ENCODE assay signal across 8 mouse cellular contexts in genomic region chr6:51270216-51271127, GRCm38 (mm10).
DNase-seq lines count a peak whose midpoint lies in the region; ATAC-seq and TF ChIP-seq lines count a peak whose summit lies in the region.

No protein-coding gene starts in this region.

- no peaks in the 10 kb centered on the region; the same call in 1 of the 2 replicates for H3K27me3 ChIP-seq in hindbrain, embryonic 16.5 days (replicated peaks; ENCODE audit: control insufficient read depth, insufficient read depth, low read length)

- peak overlapping the region; percentile 29; the same call in 1 of the 2 replicates for H3K27ac ChIP-seq in hindbrain, embryonic 16.5 days (ENCODE audit: low read depth, low read length)
- no peak overlapping the region for H3K27ac ChIP-seq in left cerebral cortex, adult 2 months
- no peak overlapping the region for H3K27ac ChIP-seq in macrophage

- H3K36me3 ChIP-seq in hindbrain, embryonic 16.5 days (ENCODE audit: control insufficient read depth, insufficient read depth, low read length) = no peaks in the 10 kb centered on the region
- H3K36me3 ChIP-seq in macrophage (ENCODE audit: inconsistent target) = no peaks in the 10 kb centered on the region

- H3K4me2 ChIP-seq in hindbrain, embryonic 16.5 days (ENCODE audit: low read length) = peak overlapping the region; percentile 91

- DNase-seq in R1 (ENCODE audit: low read depth, low spot score) = peak; percentile 98
- DNase-seq in cerebellum, postnatal 25 days = peak; percentile 16 to 55
- peak; percentile 71 for DNase-seq in gastrocnemius, adult 18-20 months (ENCODE audit: low spot score)
- DNase-seq in left cerebral cortex, adult 2 months (ENCODE audit: extremely low spot score in 1 of 2, low spot score in 2 of 2) = peak; percentile 40 to 71
- peak; percentile 89 to 91 for DNase-seq in right cerebral cortex, postnatal 10 days (ENCODE audit: low spot score in 2 of 2)
- peak; percentile 95 for DNase-seq in urinary bladder, postnatal 14 days (ENCODE audit: low spot score)

- WGBS in hindbrain, embryonic 16.5 days = under 1% methylated on average over 79 of the region's 80 CpGs
- WGBS in macrophage (ENCODE audit: missing documents) = under 1% methylated on average over 71 of the region's 80 CpGs

- no peak; the same call in 1 of the 2 replicates for TF ChIP-seq CTCF in left cerebral cortex, adult 2 months (IDR thresholded peaks at IDR 0.05)

- H3K4me1 ChIP-seq in hindbrain, embryonic 16.5 days (ENCODE audit: control insufficient read depth, insufficient read depth, low read depth, low read length) = peaks cover 12% of the 10 kb centered on the region; the same call in 1 of the 2 replicates

- intact Hi-C loops in left cerebral cortex, adult 2 months (cut with DNase I) = loop anchor here (5.0 kb wide), 1 partner anchor 92 kb away; no protein-coding TSS in a partner anchor

- no peaks in the 10 kb centered on the region for H3K9me3 ChIP-seq in hindbrain, embryonic 16.5 days (ENCODE audit: control insufficient read depth, low read length)

- peak overlapping the region; percentile 79 for H3K4me3 ChIP-seq in hindbrain, embryonic 16.5 days (ENCODE audit: low read length)
- H3K4me3 ChIP-seq in left cerebral cortex, adult 2 months = peak overlapping the region; percentile 63
- H3K4me3 ChIP-seq in macrophage (ENCODE audit: inconsistent target) = peak overlapping the region; percentile 40

- peak overlapping the region; percentile 62 for H3K9ac ChIP-seq in hindbrain, embryonic 16.5 days (ENCODE audit: low read depth, low read length)

- no peaks in the 10 kb centered on the region for H3K79me2 ChIP-seq in macrophage (ENCODE audit: inconsistent target)

- ATAC-seq in hindbrain, embryonic 16.5 days = peak; percentile 91

Comparison
In these comparisons a context has a peak if more than half of its experiments do, and no peak if none do; other contexts are left out.
1. DNase-seq: peak in every context shown above with its lines; median percentile 98 in R1; 95 in urinary bladder, postnatal 14 days; 90 in right cerebral cortex, postnatal 10 days; 71 in gastrocnemius, adult 18-20 months; 56 in left cerebral cortex, adult 2 months; 36 in cerebellum, postnatal 25 days.